Mouse (Mus musculus) heart, embryonic 12.5 days (tissue): ENCODE results near the gene Chst15. TPM values are rescaled to one million over a fixed set of nuclear protein-coding genes. Genes with fewer than 3 reads are reported as not detected.

Experiments
- ATAC-seq: fragments of 200-750 bp; cut with Nextera tagmentation; 2 replicates; pipeline ENCODE4 v1.8.0; 2017; ENCODE audit warnings: moderate TSS enrichment, moderate library complexity; ENCODE audit not compliant: insufficient number of reproducible peaks, low FRiP score
- H3K27ac ChIP-seq: fragments of 300-500 bp; sonication (generic); 2 replicates; pipeline ENCODE4 v1.5.1; 2016; ENCODE audit warnings: mild to moderate bottlenecking, moderate library complexity; ENCODE audit not compliant: poor library complexity, severe bottlenecking
- H3K27me3 ChIP-seq: fragments of 300-500 bp; sonication (generic); replicated peaks from 2 replicates; pipeline ENCODE4 v1.6.1; 2016; ENCODE audit warnings: mild to moderate bottlenecking, moderate library complexity
- H3K36me3 ChIP-seq: fragments of 300-500 bp; sonication (generic); 2 replicates; pipeline ENCODE4 v1.6.1; 2016; ENCODE audit warnings: mild to moderate bottlenecking, moderate library complexity
- H3K4me1 ChIP-seq: fragments of 300-500 bp; sonication (generic); replicated peaks from 2 replicates; pipeline ENCODE4 v1.6.1; 2016; ENCODE audit warnings: mild to moderate bottlenecking
- H3K4me2 ChIP-seq: fragments of 300-500 bp; sonication (generic); 2 replicates; pipeline ENCODE4 v1.6.1; 2016; ENCODE audit warnings: mild to moderate bottlenecking, moderate library complexity
- H3K4me3 ChIP-seq: fragments of 300-500 bp; sonication (generic); 2 replicates; pipeline ENCODE4 v1.5.1; 2016; ENCODE audit warnings: mild to moderate bottlenecking
- H3K9ac ChIP-seq: fragments of 300-500 bp; sonication (generic); 2 replicates; pipeline ENCODE4 v1.6.1; 2016; ENCODE audit warnings: mild to moderate bottlenecking, moderate library complexity
- H3K9me3 ChIP-seq: fragments of 300-500 bp; sonication (generic); replicated peaks from 2 replicates; pipeline ENCODE4 v1.6.1; 2016; ENCODE audit warnings: mild to moderate bottlenecking, moderate library complexity
- WGBS: fragments of 180-500 bp; shearing (Covaris S2); methylation state at CpG from one replicate; pipeline ENCODE4 v1.1.7; 2016; 5-methylcytosine and 5-hydroxymethylcytosine counted together
- polyA plus RNA-seq: library from polyadenylated mRNA; unstranded; fragments of >200 nt; fragmentation: Nextera tagmentation; extraction: Ambion mirVana; gene quantifications from 2 replicates; pipeline ENCODE4 v1.2.1, GENCODE M21; 2016

Gene Chst15
- polyA plus RNA-seq, 1 experiment from 2014 or later, result 4.4 TPM

DNA sequence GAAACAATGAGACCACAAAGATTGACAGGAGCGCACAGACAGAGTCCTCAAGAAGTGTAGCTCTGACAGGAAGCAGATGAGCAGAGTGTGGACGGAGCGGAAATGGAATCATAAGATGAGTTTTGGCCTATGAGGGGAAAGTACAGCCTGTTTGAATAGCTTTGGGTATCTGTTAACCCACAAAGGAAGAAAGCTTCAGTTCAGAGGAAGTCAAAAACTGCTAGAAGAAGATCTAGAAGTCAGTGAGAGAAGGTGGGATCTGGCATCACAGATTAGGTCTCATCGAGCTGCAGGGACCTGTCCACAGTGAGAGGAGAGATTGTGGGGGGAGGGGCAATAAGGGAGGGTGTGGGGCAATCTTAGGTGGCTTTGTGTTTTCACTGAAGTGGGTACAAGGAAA is 18.3 kb upstream of the Chst15 start:
- Histone ChIP-seq H3K4me1 (peaks cover 18% of the 10 kb centered on the region), H3K27me3 (no peaks in the 10 kb centered on the region), H3K36me3 (no peaks in the 10 kb centered on the region), H3K9ac (no peak overlapping the region), H3K27ac (no peak overlapping the region), H3K9me3 (0 out of 2 replicates have a peak, but pooled peaks cover 4% of the 10 kb centered on the region), H3K4me2 (no peak overlapping the region), H3K4me3 (no peak overlapping the region)
- ATAC-seq, result no peak
- WGBS, result 84% methylated on average over 4 of the region's 4 CpGs

GRCm38 (mm10) chr7:132333078-132333477 is 16.1 kb upstream of the Chst15 start:
- Histone ChIP-seq H3K36me3 (no peaks in the 10 kb centered on the region), H3K9me3 (0 out of 2 replicates have a peak, but pooled peaks cover 4% of the 10 kb centered on the region), H3K4me1 (peaks cover 11% of the 10 kb centered on the region), H3K27me3 (no peaks in the 10 kb centered on the region), H3K4me2 (no peak overlapping the region), H3K27ac (no peak overlapping the region), H3K9ac (no peak overlapping the region), H3K4me3 (no peak overlapping the region)
- 70% methylated on average over 1 of the region's 1 CpGs for WGBS
- ATAC-seq, result no peak

GRCm38 (mm10) chr7:132332176-132332575 is 15.1 kb upstream of the Chst15 start:
- H3K27ac ChIP-seq, result no peak overlapping the region

DNA sequence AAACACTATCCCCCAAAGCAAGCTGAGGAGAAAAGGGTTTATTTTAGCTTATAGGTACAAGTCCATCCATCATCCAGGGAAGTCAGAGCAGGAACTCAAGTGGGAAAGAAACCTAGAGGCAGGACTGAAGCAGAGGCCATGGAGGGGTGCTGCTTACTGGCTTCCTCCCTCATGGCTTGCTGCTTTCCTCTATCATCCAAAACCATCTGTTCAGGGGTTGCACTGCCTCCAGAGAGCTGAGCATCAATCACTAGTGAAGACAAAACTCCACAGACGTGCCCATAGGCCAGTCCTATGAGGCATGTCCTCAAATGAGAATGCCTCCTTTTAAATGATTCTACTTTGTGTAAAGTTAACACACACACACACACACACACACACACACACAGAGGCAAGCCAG is 13.2 kb upstream of the Chst15 start:
- Histone ChIP-seq H3K4me3 (no peak overlapping the region), H3K4me2 (no peak overlapping the region), H3K9me3 (no peaks in the 10 kb centered on the region), H3K27ac (no peak overlapping the region), H3K27me3 (no peaks in the 10 kb centered on the region), H3K36me3 (no peaks in the 10 kb centered on the region), H3K9ac (no peak overlapping the region), H3K4me1 (peaks cover 4% of the 10 kb centered on the region)
- ATAC-seq, result no peak
- 41% methylated on average over 1 of the region's 1 CpGs for WGBS

More at GRCm38 (mm10) chr7:132332176-132332575, 15.1 kb upstream of the Chst15 start:
- Histone ChIP-seq H3K4me3 (no peak overlapping the region), H3K9ac (no peak overlapping the region), H3K36me3 (no peaks in the 10 kb centered on the region), H3K9me3 (0 out of 2 replicates have a peak, but pooled peaks cover 4% of the 10 kb centered on the region), H3K27me3 (no peaks in the 10 kb centered on the region), H3K4me1 (peaks cover 5% of the 10 kb centered on the region), H3K4me2 (no peak overlapping the region)
- ATAC-seq, result no peak
- WGBS, result 60% methylated on average over 11 of the region's 11 CpGs

- no peak for ATAC-seq
- peaks cover 4% of the 10 kb centered on the region for H3K4me1 ChIP-seq
- WGBS, result 71% methylated on average over 1 of the region's 1 CpGs
- H3K36me3 ChIP-seq, result no peaks in the 10 kb centered on the region
- no peak overlapping the region for H3K4me3 ChIP-seq
- no peaks in the 10 kb centered on the region for H3K9me3 ChIP-seq
- no peak overlapping the region for H3K27ac ChIP-seq
- no peak overlapping the region for H3K9ac ChIP-seq
- H3K27me3 ChIP-seq, result no peaks in the 10 kb centered on the region
- no peak overlapping the region for H3K4me2 ChIP-seq
Measured at GRCm38 (mm10) chr7:132328648-132329047, 11.6 kb upstream of the Chst15 start.

DNA sequence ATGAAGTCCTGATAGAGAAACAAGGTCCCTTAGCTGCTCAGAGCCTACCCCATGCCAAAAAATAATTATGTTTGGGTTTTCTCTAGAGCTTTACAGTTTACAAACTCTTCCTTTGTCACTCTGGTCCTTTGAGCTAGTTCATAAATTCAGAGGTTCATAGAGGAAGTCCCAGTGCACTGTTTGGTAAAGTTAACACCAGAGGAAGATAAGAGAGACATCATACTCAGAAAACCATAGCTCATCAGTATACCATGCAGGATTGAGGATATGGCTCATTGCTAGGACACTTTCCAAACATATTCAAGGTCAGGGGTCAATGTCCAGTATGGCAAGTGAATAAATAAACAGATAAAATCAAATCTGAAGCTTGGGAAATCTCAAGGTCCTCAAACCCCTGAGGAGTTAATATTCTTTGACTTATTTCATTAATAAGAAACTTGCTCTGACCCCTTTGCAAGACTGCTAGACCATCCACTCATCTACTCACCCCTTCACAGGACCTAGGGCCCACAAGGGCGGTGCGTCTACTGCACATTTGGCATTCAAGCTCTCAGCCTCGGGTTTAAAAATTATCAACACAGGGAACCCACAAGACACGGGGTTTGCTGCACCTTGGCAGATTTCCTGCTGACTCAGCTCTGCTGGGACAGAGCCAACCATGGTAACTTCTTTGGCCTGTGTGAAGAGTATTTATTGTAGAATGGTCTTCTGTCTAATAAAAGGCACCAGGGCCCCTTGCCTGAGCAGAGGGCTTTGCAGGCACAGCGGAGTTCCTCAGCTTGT is 8.7 kb upstream of the Chst15 start:
- ATAC-seq, result no peak
- WGBS, result 57% methylated on average over 5 of the region's 5 CpGs
- Histone ChIP-seq H3K27me3 (0 out of 2 replicates have a peak, but pooled peaks cover 6% of the 10 kb centered on the region), H3K9ac (no peak overlapping the region), H3K27ac (no peak overlapping the region), H3K4me3 (no peak overlapping the region), H3K9me3 (no peaks in the 10 kb centered on the region), H3K4me1 (peaks cover 4% of the 10 kb centered on the region), H3K4me2 (no peak overlapping the region), H3K36me3 (no peaks in the 10 kb centered on the region)

- no peak overlapping the region for H3K27ac ChIP-seq
- H3K4me3 ChIP-seq, result no peak overlapping the region
- 68% methylated on average over 5 of the region's 5 CpGs for WGBS
- no peak for ATAC-seq
- no peaks in the 10 kb centered on the region for H3K9me3 ChIP-seq
- no peaks in the 10 kb centered on the region for H3K36me3 ChIP-seq
- 0 out of 2 replicates have a peak, but pooled peaks cover 6% of the 10 kb centered on the region for H3K27me3 ChIP-seq
- no peak overlapping the region for H3K4me2 ChIP-seq
- peaks cover 4% of the 10 kb centered on the region for H3K4me1 ChIP-seq
- no peak overlapping the region for H3K9ac ChIP-seq
Measured at GRCm38 (mm10) chr7:132323430-132323829, 6.4 kb upstream of the Chst15 start.

GRCm38 (mm10) chr7:132321392-132321958 is 4.4 kb upstream of the Chst15 start:
- H3K4me3 ChIP-seq, result no peak overlapping the region
- H3K9me3 ChIP-seq, result no peaks in the 10 kb centered on the region
- H3K36me3 ChIP-seq, result no peaks in the 10 kb centered on the region
- no peak overlapping the region for H3K9ac ChIP-seq
- WGBS, result 57% methylated on average over 2 of the region's 2 CpGs
- H3K27ac ChIP-seq, result no peak overlapping the region
- peaks cover 8% of the 10 kb centered on the region for H3K4me1 ChIP-seq
- H3K27me3 ChIP-seq, result peaks cover 9% of the 10 kb centered on the region; the same call in 1 of the 2 replicates
- ATAC-seq, result no peak
- H3K4me2 ChIP-seq, result no peak overlapping the region

- H3K36me3 ChIP-seq, result no peaks in the 10 kb centered on the region
- H3K9me3 ChIP-seq, result no peaks in the 10 kb centered on the region
- peaks cover 6% of the 10 kb centered on the region; the same call in 1 of the 2 replicates for H3K27me3 ChIP-seq
- H3K4me1 ChIP-seq, result peaks cover 18% of the 10 kb centered on the region
- ATAC-seq, result peak; percentile 82
- H3K4me3 ChIP-seq, result peak overlapping the region; percentile 81
- H3K9ac ChIP-seq, result peak overlapping the region; percentile 79
- H3K27ac ChIP-seq, result peak overlapping the region; percentile 32; the same call in 1 of the 2 replicates
- WGBS, result under 1% methylated on average over 73 of the region's 79 CpGs
- peak overlapping the region; percentile 100 for H3K4me2 ChIP-seq
Measured at GRCm38 (mm10) chr7:132316101-132317035, 660 bp downstream of the Chst15 start.

- H3K36me3 ChIP-seq, result no peaks in the 10 kb centered on the region
- H3K4me1 ChIP-seq, result peaks cover 18% of the 10 kb centered on the region
- peak overlapping the region; percentile 100 for H3K4me2 ChIP-seq
- ATAC-seq, result peak; percentile 67
- under 1% methylated on average over 51 of the region's 51 CpGs for WGBS
- H3K4me3 ChIP-seq, result peak overlapping the region; percentile 81
- no peak overlapping the region for H3K27ac ChIP-seq
- no peaks in the 10 kb centered on the region for H3K9me3 ChIP-seq
- H3K27me3 ChIP-seq, result peaks cover 8% of the 10 kb centered on the region; the same call in 1 of the 2 replicates
- H3K9ac ChIP-seq, result peak overlapping the region; percentile 79
Measured at GRCm38 (mm10) chr7:132315149-132316091, 1.6 kb downstream of the Chst15 start.
